Mouse (Mus musculus): ENCODE measurements around the gene Vmn1r191. TPM values are rescaled to one million over a fixed set of nuclear protein-coding genes. Genes with fewer than 3 reads are reported as not detected.
"Not testable (repeated sequence)": the region's sequence is repeated elsewhere in the genome, so short reads cannot be mapped to it uniquely, and the experiment has no call there.

Gene Vmn1r191
- not detected for total RNA-seq (2021)
- long read RNA-seq, experiment 1, result 0 reads
- long read RNA-seq, experiment 2, result 0 reads

DNA sequence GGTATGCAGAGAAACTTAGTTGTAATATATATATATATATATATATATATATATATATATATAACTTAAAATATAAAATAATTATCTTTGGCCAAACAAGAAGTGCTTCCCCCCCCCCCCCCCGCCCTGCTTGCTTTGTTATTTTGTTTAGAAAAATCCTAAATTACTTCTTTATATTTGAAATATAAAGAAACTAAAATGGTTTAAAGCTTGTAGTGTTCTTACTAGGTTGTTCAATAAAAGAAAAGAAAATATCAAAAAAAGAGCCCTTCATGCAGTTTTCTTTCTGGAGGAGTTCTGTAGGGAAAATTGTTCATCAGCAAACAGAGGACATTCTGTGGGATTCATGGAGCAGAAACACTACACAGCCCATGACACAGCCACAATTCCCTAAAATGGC is at the start of gene Vmn1r191:
Vmn1r191 (minus strand) TSS at position 101 of the 400 bp plus-strand sequence.
- DNase-seq, result no peak
- intact Hi-C loops (cut with DNase I), result no loop called here

DNA sequence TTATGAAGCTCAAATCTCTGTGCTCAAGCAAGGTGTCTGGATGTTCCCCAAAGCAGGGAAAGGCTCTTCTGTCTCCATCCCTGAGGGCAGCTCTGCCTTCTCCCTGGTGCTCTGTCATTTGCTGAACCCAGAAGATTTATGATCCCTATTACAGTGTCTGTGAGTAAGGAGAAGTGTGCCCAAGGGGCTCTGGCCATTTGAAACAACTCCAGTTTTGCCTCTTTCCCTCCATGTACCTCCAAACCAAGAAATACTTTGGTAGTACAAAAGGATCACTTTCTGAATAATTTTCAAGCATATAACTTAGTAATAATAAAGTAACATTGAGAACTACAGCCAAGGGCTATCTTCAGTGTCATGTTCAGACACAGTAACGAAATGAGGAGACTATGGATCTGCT is 39.3 kb upstream of the Vmn1r191 start, which contains the start of gene Vmn1r193:
Vmn1r193 (minus strand) TSS at position 101 of the 400 bp plus-strand sequence.
- DNase-seq; intact Hi-C loops (cut with DNase I): not testable (repeated sequence)

DNA sequence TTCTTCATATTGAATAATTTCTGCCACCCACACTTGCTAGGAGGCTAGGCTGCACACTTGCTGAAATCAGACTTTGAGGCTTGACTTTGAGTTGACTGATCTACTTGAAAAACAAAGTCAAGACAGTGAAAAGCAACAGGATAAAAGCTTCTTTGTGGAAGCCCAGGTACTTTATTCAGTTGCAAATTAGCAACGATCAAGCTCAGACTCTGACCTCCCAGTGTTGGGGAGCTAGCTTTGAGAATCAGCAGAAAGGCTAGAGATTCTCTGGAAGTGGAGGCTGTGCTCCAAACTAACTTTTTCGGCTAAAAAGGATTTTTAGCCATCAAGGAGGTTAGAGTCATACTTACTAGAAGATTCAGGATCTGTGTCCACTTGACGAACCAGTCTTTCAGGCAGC is 9.0 kb upstream of the Vmn1r191 start:
- intact Hi-C loops (cut with DNase I); DNase-seq: not testable (repeated sequence)

DNA sequence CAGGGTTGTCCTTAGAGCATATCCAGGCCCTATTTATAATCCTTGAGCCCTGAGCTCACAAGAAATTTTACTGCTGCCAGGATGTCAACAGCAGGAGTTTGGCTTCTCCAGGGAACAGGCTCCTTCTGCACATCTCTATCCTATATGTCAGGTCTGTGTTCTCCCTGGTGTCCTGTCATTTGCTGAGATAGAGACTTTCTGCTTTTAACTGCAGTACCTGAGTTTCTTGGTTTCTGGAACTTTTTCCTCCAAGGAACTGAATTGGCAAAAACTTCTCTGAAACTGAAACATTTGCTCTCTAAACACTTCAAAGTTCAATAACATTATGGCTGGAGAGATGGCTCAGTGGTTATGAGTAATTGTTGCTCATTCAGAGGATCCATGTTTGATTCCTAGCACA is 7.3 kb upstream of the Vmn1r191 start, which contains the start of gene Vmn1r192:
Vmn1r192 (minus strand) TSS at position 101 of the 400 bp plus-strand sequence.
- no peak for DNase-seq
- intact Hi-C loops (cut with DNase I), result no loop called here

DNA sequence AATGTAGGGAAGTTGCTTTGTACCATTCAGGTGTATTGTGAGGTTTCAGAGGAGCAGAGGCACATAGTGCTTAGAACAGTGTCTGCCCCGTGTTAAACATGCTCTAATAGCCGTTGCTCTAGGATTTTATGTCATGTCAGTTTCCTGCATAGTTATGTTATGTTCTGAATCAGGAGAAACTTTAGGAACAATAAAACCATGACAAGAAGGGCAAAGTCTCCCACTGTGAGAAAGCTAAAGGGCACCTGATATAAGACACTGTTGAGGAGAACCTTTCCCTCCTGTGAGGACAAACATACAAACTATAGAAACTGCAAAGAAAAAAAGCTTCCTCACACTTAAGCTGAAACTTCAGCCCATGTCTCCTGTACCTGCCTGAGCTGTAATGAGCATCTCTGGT is 6.6 kb upstream of the Vmn1r191 start:
- no peak for DNase-seq
- intact Hi-C loops (cut with DNase I), result no loop called here

DNA sequence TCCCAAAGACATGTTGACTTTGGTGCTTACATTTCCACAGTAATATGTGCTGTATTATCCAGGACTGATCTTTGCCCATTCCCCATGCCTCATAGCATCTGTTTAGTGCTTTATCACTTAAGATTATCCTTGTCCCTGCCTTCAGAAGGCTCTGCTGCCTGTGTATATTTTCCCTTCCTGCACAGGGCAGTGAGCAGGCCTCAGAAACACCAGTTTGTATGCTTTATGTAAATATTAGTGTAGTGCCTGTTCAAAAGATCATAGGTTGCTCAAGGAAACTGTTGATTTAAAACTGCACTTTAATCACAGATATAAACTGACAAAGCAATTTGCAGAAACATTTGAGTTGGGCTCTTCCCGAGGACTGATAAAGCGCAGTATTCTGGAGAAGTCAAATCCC is 5.5 kb upstream of the Vmn1r191 start:
- no peak for DNase-seq
- intact Hi-C loops (cut with DNase I), result no loop called here

DNA sequence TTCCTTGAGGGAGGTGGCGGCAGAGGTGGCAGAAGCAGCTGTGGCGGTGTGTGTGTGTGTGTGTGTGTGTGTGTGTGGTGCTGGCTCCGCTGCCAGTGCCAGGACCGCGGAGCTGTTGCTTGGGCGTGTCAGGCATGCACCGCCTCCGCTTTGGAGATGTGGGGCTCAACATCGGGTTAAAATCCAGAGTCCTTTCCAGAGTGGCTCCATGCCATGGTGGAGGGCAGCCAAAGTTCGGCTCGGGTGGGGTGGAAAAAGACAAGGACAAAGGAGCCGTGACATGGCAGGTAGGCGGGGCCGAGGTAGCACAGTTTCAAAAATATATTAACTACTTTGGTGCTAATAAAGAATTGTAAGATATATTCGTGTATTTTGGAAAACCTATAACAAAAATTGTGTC is 15.4 kb downstream of the Vmn1r191 start:
- DNase-seq, result peak; percentile 6 to 44
- intact Hi-C loops (cut with DNase I), result no loop called here

DNA sequence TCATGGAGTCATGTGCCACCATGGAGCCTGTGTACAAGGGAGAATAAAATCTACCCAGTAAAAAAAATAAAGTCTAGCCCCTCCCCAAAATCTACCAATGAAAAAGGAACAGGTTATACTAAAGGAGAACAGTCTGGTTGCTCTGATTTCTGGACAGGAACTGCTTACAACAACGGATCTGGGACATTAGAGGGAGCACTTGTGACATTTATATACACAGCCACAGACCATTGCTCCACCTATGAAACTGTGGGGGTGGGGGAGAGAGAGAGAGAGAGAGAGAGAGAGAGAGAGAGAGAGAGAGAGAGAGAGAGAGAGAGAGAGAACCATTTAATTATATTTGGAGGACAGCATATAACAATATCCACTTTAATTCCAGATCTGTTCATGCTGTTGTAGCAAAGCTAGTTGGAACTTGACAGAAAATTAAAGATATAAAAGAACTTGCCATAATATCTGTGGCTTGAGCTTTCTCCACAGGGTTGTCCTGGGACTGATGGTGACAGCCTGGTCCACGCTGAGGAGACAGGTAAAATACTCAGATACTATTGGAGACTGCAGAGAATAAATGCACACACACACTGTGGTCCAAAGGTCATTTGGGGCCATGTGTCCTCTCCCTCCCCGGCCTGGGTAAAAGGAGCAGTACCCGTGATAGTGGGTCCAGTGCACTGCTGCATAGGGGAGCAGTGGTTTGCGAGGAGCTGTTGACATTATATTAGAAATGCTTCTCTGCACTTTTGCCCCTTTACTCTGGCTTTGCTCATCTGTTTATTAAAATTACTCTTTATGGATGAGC is 47.1 kb downstream of the Vmn1r191 start:
- DNase-seq; intact Hi-C loops (cut with DNase I): not testable (repeated sequence)

Small RNAs within 50 kb of the gene (microRNA-seq; reads per million reads assigned to microRNA genes)
- gene Gm23282, result 0 reads per million in 2 experiments
- 0 reads per million in 2 experiments for gene Gm25084

Other genes with a start within 250 kb of the Vmn1r191 start
- gene Zfp184, start 238.9 kb downstream of the Vmn1r191 start, total RNA-seq (2021), result under 1 TPM; 0.62 to 0.90 TPM
- not detected for gene Pom121l2, start 202.8 kb downstream of the Vmn1r191 start, total RNA-seq (2021)
- gene Prss16, start 174.2 kb downstream of the Vmn1r191 start, total RNA-seq (2021), result 10 to 100 TPM in 1 of 2 experiments, not detected in 1; 11.6 TPM
- 100 to 1,000 TPM in 1 of 2 experiments, 10 to 100 TPM in 1; 69.3 to 132 TPM for gene Hist1h2ah, start 148.4 kb downstream of the Vmn1r191 start, total RNA-seq (2021)
- gene Hist1h2bk, start 148.1 kb downstream of the Vmn1r191 start, total RNA-seq (2021), result 100 to 1,000 TPM in 1 of 2 experiments, 10 to 100 TPM in 1; 67.9 to 160 TPM
- gene Hist1h4i, start 142.6 kb downstream of the Vmn1r191 start, total RNA-seq (2021), result 10 to 100 TPM; 29.6 to 55.4 TPM
- gene Hist1h2ag, start 141.0 kb downstream of the Vmn1r191 start, total RNA-seq (2021), result 100 to 1,000 TPM in 1 of 2 experiments, 10 to 100 TPM in 1; 44.4 to 112 TPM
- 10 to 100 TPM; 36.4 to 83.6 TPM for gene Hist1h2bj, start 140.8 kb downstream of the Vmn1r191 start, total RNA-seq (2021)
- gene Vmn1r188, start 99.5 kb downstream of the Vmn1r191 start, total RNA-seq (2021), result not detected
- gene Vmn1r189, start 78.1 kb downstream of the Vmn1r191 start, total RNA-seq (2021), result not detected
- not detected for gene Vmn1r192, start 7.2 kb upstream of the Vmn1r191 start, total RNA-seq (2021)
- gene Vmn1r193, start 39.2 kb upstream of the Vmn1r191 start, total RNA-seq (2021), result not detected
- gene Vmn1r194, start 60.2 kb upstream of the Vmn1r191 start, total RNA-seq (2021), result not detected
- not detected for gene Vmn1r195, start 86.6 kb upstream of the Vmn1r191 start, total RNA-seq (2021)
- gene Vmn1r196, start 106.0 kb upstream of the Vmn1r191 start, total RNA-seq (2021), result not detected
- gene Vmn1r197, start 140.6 kb upstream of the Vmn1r191 start, total RNA-seq (2021), result not detected
- gene Vmn1r198, start 166.4 kb upstream of the Vmn1r191 start, total RNA-seq (2021), result not detected
- gene Vmn1r199, start 195.8 kb upstream of the Vmn1r191 start, total RNA-seq (2021), result not detected
- gene Vmn1r200, start 206.4 kb upstream of the Vmn1r191 start, total RNA-seq (2021), result not detected